Mouse (Mus musculus) embryo, embryonic 9.5 days (tissue): ENCODE results near the gene Sh2d6.
"Not testable (repeated sequence)": the region's sequence is repeated elsewhere in the genome, so short reads cannot be mapped to it uniquely, and the experiment has no call there.

ENCODE experiments used
- DNase-seq: peaks from one replicate; pipeline ENCODE4 v3.0.0-alpha.2; 2017; ENCODE audit errors: extremely low spot score

The Sh2d6 gene

GRCm38 (mm10) chr6:72535165-72535564 is 13.7 kb upstream of the Sh2d6 start:
- peak; percentile 85 for DNase-seq

- DNase-seq, result peak; percentile 81
Measured at GRCm38 (mm10) chr6:72534035-72534809, 12.7 kb upstream of the Sh2d6 start.

GRCm38 (mm10) chr6:72533555-72533954 is 12.0 kb upstream of the Sh2d6 start:
- DNase-seq, result not testable (repeated sequence)

GRCm38 (mm10) chr6:72532580-72532979 is 11.1 kb upstream of the Sh2d6 start:
- DNase-seq, result no peak

- no peak for DNase-seq
Measured at GRCm38 (mm10) chr6:72528410-72529151, 7.1 kb upstream of the Sh2d6 start.

GRCm38 (mm10) chr6:72527070-72527469 is 5.6 kb upstream of the Sh2d6 start:
- DNase-seq, result no peak

GRCm38 (mm10) chr6:72524160-72524559 is 2.7 kb upstream of the Sh2d6 start:
- DNase-seq, result no peak

- no peak for DNase-seq
Measured at GRCm38 (mm10) chr6:72523222-72523621, 1.7 kb upstream of the Sh2d6 start.

GRCm38 (mm10) chr6:72522288-72522687 is 781 bp upstream of the Sh2d6 start:
- no peak for DNase-seq

GRCm38 (mm10) chr6:72520904-72521303 is 603 bp downstream of the Sh2d6 start:
- no peak for DNase-seq

GRCm38 (mm10) chr6:72519892-72520663 is 1.4 kb downstream of the Sh2d6 start:
- DNase-seq, result peak; percentile 74

GRCm38 (mm10) chr6:72519303-72519702 is 2.2 kb downstream of the Sh2d6 start:
- DNase-seq, result no peak

- DNase-seq, result no peak
Measured at GRCm38 (mm10) chr6:72518842-72519241, 2.7 kb downstream of the Sh2d6 start.

GRCm38 (mm10) chr6:72515644-72516043 is 5.9 kb downstream of the Sh2d6 start:
- DNase-seq, result no peak

GRCm38 (mm10) chr6:72513071-72513440 is 8.5 kb downstream of the Sh2d6 start:
- no peak for DNase-seq

GRCm38 (mm10) chr6:72512386-72513070 is 9.0 kb downstream of the Sh2d6 start:
- DNase-seq, result peak; percentile 86

GRCm38 (mm10) chr6:72510686-72511421 is 10.7 kb downstream of the Sh2d6 start:
- no peak for DNase-seq

GRCm38 (mm10) chr6:72509872-72510435 is 11.6 kb downstream of the Sh2d6 start:
- no peak for DNase-seq

GRCm38 (mm10) chr6:72508596-72508995 is 12.9 kb downstream of the Sh2d6 start:
- no peak for DNase-seq

- no peak for DNase-seq
Measured at GRCm38 (mm10) chr6:72506104-72506503, 15.4 kb downstream of the Sh2d6 start.

GRCm38 (mm10) chr6:72503939-72504338 is 17.6 kb downstream of the Sh2d6 start:
- no peak for DNase-seq
